Mouse (Mus musculus): Measurements from ENCODE around the gene Cachd1. TPM values are rescaled to one million over a fixed set of nuclear protein-coding genes. Genes with fewer than 3 reads are reported as not detected.
A peak's percentile ranks its signal among the peaks of the same experiment; 100 is the strongest.

Gene Cachd1
- total RNA-seq, 1 experiment from 2014 or later: 12.9 TPM

DNA sequence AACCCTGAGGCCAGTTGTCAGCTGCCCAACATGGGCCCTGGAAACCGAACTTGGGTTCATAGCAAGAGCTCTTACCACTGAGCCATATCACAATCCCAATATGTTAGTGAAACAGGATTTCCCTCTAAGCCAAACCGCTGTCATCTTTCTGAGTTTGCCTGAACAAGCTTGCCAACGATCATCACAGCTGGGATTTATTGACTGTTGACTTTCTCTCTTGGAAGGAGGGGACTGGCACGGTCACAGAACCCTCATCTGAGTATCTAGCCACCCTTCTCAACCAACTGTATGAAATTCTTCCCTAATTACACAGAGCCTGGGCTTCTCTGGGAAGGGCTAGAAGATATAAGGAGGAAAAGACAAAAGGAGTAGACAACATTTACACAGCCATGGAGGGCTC is 270.1 kb downstream of the Cachd1 start:
- no peak for ATAC-seq (replicated peaks in 1 of 2; ENCODE audit: insufficient read depth in 1 of 2, low FRiP score in 2 of 2, low TSS enrichment in 1 of 2, low read depth in 1 of 2, poor library complexity in 2 of 2, severe bottlenecking in 2 of 2)

- ATAC-seq (replicated peaks in 1 of 2; ENCODE audit: insufficient read depth in 1 of 2, low FRiP score in 2 of 2, low TSS enrichment in 1 of 2, low read depth in 1 of 2, poor library complexity in 2 of 2, severe bottlenecking in 2 of 2): no peak
Measured at GRCm38 (mm10) chr4:101062146-101062545, 285.7 kb downstream of the Cachd1 start.

DNA sequence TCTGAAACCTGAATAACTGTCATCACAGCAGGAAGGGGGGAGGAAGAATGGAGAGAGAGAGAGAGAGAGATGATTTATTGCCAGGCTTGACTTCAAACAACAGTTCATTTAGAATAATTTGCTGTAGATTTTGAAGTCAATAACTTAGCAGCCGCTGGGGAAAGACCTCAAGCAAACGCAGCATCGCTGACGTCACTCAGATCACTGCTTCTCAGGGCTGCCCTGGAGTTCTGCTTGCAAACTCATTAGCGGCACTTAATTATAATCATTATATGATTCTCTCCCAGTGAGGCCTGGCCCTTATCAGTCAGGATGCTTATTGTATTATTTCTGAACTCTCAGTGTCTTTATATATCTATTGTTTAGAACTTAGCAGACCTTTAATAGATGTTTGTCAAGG is 289.9 kb downstream of the Cachd1 start:
- ATAC-seq (replicated peaks in 1 of 2; ENCODE audit: insufficient read depth in 1 of 2, low FRiP score in 2 of 2, low TSS enrichment in 1 of 2, low read depth in 1 of 2, poor library complexity in 2 of 2, severe bottlenecking in 2 of 2): no peak

DNA sequence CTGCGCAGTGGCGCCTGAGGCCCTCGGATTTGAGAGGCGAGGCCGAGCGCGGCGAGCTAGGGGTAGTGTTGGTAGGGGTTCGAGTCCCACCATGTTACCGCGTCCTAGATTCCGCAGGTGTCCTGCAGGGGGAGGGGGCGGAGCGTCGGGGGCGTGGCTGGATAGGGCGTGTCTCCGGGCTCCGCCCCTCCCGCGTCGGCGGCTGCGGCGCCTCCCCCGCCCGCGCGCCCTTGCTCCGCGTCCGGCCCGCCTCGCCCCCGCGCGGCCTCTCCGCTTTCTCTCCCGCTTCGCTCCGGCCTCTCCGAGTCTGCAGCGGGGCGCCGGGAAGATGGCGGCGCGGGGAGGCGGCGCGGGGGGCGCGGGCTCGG is 292.3 kb downstream of the Cachd1 start, which contains the start of gene Raver2:
Gene Raver2, plus strand, starts transcription at position 198 of the 368 bp plus-strand sequence.
- ATAC-seq (replicated peaks in 1 of 2; ENCODE audit: insufficient read depth in 1 of 2, low FRiP score in 2 of 2, low TSS enrichment in 1 of 2, low read depth in 1 of 2, poor library complexity in 2 of 2, severe bottlenecking in 2 of 2): peak; percentile 35 to 48; a peak in 3 of 4 replicates

- ATAC-seq (replicated peaks in 1 of 2; ENCODE audit: insufficient read depth in 1 of 2, low FRiP score in 2 of 2, low TSS enrichment in 1 of 2, low read depth in 1 of 2, poor library complexity in 2 of 2, severe bottlenecking in 2 of 2): peak; percentile 29 to 47
Measured at GRCm38 (mm10) chr4:101069154-101069971, 292.9 kb downstream of the Cachd1 start.

DNA sequence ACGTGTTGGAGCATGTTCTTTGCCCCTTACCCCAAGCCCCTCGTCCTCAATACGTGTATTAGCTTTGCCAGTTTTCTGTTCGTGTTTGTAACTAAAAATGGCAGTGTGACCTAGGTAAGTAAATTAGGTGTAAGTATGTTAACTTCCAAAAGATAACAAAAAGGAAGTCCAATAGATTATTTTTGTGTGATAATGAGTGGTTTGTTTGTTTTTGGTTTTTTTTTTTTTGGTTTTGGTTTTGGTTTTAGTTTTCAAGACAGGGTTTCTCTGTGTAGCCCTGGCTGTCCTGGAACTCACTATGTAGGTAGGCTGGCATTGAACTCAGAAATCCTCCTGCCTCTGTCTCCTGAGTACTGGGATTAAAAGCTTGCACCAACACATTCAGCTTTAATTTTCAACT is 295.1 kb downstream of the Cachd1 start:
- ATAC-seq (replicated peaks in 1 of 2; ENCODE audit: insufficient read depth in 1 of 2, low FRiP score in 2 of 2, low TSS enrichment in 1 of 2, low read depth in 1 of 2, poor library complexity in 2 of 2, severe bottlenecking in 2 of 2): no peak

GRCm38 (mm10) chr4:101076425-101076824 is 299.9 kb downstream of the Cachd1 start:
- ATAC-seq (replicated peaks in 1 of 2; ENCODE audit: insufficient read depth in 1 of 2, low FRiP score in 2 of 2, low TSS enrichment in 1 of 2, low read depth in 1 of 2, poor library complexity in 2 of 2, severe bottlenecking in 2 of 2): no peak

Other genes with a start within 250 kb of the Cachd1 start
- not detected in 2 replicates for gene Gm10577, start 244.0 kb downstream of the Cachd1 start, total RNA-seq (2017)